Mouse (Mus musculus) colon, adult 2 months (tissue): ENCODE results near the gene Zfp688. TPM values are rescaled to one million over a fixed set of nuclear protein-coding genes. Genes with fewer than 3 reads are reported as not detected.

Source experiments
- polyA plus RNA-seq: library from polyadenylated mRNA; depleted of rRNA; stranded (reverse); fragments of >200 nt; gene quantifications from 2 replicates; pipeline ENCODE4 v1.2.3, GENCODE M21; 2012; rRNA removed

The Zfp688 gene
- 24.4 and 29.7 TPM in 2 replicates for polyA plus RNA-seq

DNA sequence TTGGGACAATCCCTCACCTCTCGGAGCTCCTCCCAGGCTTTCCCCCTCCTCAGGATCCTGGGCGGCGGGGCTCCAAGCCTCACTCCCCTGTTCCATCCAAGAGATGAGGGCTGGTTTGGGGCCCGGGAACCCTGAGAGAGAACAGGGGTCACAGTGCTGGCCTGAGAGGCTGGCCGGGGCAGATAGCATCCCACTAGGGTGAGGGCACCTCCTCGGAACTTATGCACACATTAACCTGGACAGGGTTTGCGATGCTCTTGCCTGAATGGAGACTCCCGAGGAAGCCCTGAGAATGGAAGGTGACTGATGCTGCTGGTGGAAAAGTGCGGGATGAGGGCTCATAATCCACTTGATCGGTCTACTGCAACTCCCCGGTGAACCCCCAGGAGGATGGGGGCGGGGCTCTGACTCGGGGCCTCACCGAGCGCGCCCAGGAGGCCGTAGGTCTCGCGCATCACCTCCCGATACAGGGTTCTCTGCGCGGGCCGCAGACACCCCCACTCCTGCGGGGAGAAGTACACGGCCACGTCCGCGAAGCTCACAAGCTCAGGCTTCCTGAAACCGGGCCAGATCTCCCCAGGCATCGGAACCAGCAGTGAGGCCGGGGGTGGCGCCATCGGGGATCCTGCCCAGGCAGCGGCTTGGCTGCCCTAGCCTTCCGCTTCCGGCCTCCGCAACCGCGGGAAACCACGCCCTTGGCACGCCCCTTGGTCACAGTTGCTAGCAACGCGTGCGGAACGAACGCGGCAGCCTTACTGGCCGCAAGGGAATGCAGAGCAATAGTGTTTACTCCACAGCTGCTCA, at the start of gene Zfp688:
Zfp688 (minus strand) TSS at position 681 of the 804 bp plus-strand sequence.

DNA sequence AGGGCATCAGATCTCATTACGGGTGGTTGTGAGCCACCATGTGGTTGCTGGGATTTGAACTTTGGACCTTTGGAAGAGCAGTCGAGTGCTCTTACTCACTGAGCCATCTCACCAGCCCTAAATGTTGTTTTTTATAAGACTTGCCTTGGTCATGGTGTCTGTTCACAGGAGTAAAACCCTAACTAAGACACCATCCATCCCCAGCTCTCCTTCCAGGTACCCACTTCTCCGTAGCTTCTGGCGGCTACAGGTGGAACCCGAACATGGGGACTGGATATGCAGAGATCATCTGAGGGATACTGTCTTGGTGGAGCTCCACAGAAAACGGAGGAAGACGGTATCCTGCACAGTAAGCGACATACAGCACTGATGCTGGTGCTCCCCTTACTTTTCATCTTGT, 37.4 kb upstream of the Zfp688 start, which contains the start of gene Prr14:
Prr14 (plus strand) TSS at position 301 of the 400 bp plus-strand sequence.

DNA sequence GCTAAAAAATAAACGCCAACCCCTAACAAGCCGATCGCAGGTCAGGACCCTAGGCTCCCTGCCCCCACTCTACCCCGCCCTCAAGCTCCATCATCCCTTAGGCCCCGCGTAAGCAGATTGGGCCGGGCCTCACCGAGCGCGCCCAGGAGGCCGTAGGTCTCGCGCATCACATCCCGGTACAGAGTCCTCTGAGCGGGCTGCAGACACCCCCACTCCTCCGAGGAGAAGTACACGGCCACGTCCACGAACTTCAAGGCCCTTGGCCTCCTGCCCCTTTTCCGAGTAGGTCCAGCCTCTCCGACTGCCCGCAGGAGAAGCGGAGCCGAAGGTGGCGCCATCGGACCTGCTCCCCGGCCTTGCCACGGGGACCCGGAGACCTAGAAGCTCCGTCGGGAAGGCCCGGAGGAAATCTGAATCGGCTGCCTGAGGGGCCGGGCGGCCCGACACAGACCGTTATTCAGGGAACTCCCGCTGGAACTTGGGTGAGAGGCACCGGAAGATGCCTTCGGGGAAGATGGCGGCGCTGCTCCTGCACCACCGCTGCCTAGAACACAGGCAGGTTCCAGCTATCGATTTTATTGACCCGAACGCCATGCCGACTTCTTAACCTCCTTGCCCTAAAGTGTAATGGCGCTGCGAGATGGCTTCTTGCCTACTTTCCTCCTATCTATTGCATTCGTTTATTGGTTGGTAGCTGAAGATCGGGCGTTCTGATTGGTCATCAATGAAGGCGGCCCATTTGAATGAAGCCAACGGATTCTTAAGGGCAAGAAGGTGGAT, 26.8 kb upstream of the Zfp688 start, which contains the start of gene Zfp689:
Zfp689 (minus strand) TSS at position 638 of the 780 bp plus-strand sequence.

DNA sequence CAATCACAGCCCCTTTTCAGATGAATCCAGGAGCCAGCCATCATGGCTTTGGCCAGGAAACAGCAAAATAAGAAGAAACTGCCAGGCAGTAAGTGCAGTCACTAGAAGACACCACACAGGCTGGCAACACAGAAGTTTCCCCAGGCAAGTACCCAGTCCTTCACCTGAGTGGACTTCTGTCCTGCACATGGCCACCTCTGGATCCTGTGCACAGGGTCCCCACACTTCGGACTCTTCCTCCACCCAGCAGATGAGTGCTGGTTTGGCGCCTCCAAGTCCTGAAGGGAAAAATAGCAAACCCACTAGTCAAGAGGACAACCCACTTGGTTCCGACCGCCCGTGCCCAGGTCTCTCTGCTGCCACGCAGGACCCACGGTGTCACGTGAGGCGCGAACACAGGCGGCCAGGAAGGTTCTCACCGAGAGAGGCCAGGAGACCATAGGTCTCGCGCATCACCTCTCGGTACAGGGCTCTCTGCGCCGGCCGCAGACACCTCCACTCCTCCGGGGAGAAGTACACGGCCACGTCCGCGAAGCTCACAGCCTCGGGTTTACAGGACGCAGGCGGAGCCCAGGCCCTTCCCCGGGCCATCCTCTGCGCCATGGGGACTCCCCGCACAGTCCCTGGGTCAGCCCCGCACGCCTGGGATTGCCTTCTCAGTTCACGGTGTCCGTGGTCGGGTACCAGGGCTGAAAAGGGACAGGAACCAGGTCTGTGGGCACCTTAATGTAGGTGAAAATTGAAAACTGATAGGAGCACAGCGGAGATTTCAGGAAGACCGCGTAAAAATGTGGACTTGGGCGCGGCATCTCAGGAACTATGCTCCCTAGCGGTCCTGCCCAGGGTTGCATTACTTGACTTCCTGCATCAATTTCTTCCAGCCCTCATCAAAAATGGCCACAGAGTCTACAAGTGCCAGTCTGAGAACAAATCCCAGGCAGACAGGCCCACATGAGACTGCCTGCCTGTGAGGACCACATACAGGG, 15.6 kb downstream of the Zfp688 start, which contains the start of gene Zfp764:
Zfp764 (minus strand) TSS at position 821 of the 986 bp plus-strand sequence.

DNA sequence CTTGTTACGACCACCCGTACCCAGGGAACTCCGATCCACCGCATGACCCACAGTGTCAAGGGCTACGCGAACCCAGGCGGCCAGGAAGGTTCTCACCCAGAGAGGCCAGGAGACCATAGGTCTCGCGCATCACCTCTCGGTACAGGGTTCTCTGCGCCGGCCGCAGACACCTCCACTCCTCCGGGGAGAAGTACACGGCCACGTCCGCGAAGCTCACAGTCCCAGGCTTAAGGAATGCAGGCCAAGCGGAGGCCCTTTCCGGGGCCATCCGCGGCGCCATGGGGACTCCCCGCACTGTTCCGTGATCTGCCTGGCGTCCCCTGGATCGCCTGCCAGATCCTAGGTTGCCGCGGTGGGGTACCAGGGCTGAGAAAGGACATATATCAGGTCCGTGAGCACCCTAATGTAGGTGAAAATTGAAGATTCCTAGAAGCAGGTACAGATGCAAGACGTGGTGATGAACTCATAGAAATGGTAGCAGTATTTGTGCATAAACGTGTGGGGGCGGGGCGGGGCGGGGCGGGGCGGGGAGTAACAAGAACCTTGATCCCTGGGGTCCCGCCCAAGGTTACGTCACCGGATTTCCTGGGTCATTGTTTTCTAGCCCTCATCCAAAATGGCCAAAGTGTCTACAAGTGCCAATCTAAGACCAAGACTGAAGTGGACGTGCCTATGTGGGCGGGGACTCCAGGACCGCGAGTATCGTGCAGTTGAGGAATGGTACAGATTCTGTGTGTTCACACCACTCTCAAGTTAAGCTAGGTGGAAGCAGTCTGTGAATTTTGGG, 28.5 kb downstream of the Zfp688 start, which contains the start of gene E430018J23Rik:
E430018J23Rik (minus strand) TSS at position 473 of the 787 bp plus-strand sequence.

DNA sequence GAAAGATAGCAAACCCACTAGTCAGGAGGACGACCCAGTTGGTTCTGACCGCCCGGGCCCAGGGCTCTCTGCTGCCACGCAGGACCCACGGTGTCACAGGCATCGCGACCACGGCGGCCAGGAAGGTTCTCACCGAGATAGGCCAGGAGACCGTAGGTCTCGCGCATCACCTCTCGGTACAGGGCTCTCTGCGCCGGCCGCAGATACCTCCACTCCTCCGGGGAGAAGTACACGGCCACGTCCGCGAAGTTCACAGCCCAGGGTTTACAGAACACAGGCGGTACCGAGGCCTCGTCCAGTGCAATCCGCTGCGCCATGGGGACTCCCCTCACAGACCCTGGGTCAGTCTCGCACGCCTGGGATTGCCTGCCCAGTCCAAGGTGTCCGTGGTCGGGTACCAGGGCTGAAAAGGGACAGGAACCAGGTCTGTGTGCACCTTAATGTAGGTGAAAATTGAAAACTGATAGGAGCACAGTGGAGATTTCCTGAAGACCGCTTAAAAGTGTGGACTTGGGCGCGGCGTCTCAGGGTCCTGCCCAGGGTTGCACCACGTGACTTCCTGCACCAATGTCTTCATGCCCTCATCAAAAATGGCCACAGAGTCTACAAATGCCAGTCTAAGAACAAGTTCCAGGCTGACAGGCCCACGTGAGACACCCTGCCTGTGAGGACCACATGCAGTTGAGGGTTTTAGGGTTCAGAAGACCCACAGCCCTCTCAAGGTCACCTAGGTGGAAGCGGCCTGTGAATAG, 35.1 kb downstream of the Zfp688 start, which contains the start of gene 9130019O22Rik:
9130019O22Rik (minus strand) TSS at position 526 of the 752 bp plus-strand sequence.

DNA sequence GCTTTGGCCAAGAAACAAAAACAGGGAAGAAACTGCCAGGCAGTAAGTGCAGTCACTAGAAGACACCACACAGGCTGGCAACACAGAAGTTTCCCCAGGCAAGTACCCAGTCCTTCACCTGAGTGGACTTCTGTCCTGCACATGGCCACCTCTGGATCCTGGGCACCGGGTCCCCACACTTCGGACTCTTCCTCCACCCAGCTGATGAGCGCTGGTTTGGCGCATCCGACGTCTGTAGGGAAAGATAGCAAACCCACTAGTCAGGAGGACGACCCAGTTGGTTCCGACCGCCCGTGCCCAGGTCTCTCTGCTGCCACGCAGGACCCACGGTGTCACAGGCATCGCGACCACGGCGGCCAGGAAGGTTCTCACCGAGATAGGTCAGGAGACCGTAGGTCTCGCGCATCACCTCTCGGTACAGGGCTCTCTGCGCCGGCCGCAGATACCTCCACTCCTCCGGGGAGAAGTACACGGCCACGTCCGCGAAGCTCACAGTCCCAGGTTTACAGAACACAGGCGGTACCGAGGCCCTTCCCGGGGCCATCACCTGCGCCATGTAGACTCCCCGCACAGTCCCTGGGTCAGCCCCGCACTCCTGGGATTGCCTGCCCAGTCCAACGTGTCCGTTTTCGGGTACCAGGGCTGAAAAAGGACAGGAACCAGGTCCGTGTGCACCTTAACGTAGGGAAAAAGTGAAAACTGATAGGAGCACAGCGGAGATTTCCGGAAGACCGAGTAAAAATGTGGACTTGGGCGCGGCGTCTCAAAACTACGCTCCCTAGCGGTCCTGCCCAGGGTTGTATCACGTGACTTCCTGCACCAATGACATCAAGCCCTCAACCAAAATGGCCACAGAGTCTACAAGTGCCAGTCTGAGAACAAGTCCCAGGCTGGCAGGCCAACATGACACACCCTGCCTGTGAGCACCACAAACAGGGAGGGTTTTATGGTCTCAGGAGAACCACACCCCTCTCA, 46.3 kb downstream of the Zfp688 start, which contains the start of gene Zfp747:
Zfp747 (minus strand) TSS at position 780 of the 975 bp plus-strand sequence.

Other genes starting within 250 kb of the Zfp688 start
- gene Cd2bp2, start 226.0 kb downstream of the Zfp688 start, polyA plus RNA-seq: 17.7 and 20.8 TPM in 2 replicates
- 36.0 and 42.8 TPM in 2 replicates for gene Tbc1d10b, start 213.6 kb downstream of the Zfp688 start, polyA plus RNA-seq
- gene Mylpf, start 213.2 kb downstream of the Zfp688 start, polyA plus RNA-seq: 0.43 and 0.79 TPM in 2 replicates
- 12.1 and 13.0 TPM in 2 replicates for gene Zfp553, start 189.0 kb downstream of the Zfp688 start, polyA plus RNA-seq
- 14.1 and 15.4 TPM in 2 replicates for gene Sept1, start 188.9 kb downstream of the Zfp688 start, polyA plus RNA-seq
- gene Zfp771, start 177.8 kb downstream of the Zfp688 start, polyA plus RNA-seq: 99.4 and 116 TPM in 2 replicates
- 67.0 and 72.9 TPM in 2 replicates for gene Dctpp1, start 161.4 kb downstream of the Zfp688 start, polyA plus RNA-seq
- gene Sephs2, start 148.0 kb downstream of the Zfp688 start, polyA plus RNA-seq: 34.1 and 39.1 TPM in 2 replicates
- gene Itgal, start 125.8 kb downstream of the Zfp688 start, polyA plus RNA-seq: 3.6 and 5.0 TPM in 2 replicates
- 50.1 and 52.5 TPM in 2 replicates for gene Zfp768, start 76.5 kb downstream of the Zfp688 start, polyA plus RNA-seq
- 13.0 and 13.4 TPM in 2 replicates for gene Zfp747, start 46.0 kb downstream of the Zfp688 start, polyA plus RNA-seq
- 4.5 and 4.7 TPM in 2 replicates for gene 9130019O22Rik, start 34.9 kb downstream of the Zfp688 start, polyA plus RNA-seq
- gene E430018J23Rik, start 28.4 kb downstream of the Zfp688 start, polyA plus RNA-seq: 9.8 and 10.4 TPM in 2 replicates
- 7.7 and 7.9 TPM in 2 replicates for gene Zfp764, start 15.2 kb downstream of the Zfp688 start, polyA plus RNA-seq
- gene Zfp689, start 27.1 kb upstream of the Zfp688 start, polyA plus RNA-seq: 4.1 and 4.6 TPM in 2 replicates
- gene Prr14, start 37.5 kb upstream of the Zfp688 start, polyA plus RNA-seq: 75.9 and 78.1 TPM in 2 replicates
- gene Fbrs, start 57.1 kb upstream of the Zfp688 start, polyA plus RNA-seq: 24.0 and 34.3 TPM in 2 replicates
- gene Srcap, start 89.9 kb upstream of the Zfp688 start, polyA plus RNA-seq: 19.2 TPM in 2 replicates
- 9.9 and 12.4 TPM in 2 replicates for gene Gm42715, start 97.5 kb upstream of the Zfp688 start, polyA plus RNA-seq
- 0.83 and 2.6 TPM in 2 replicates for gene Tmem265, start 139.3 kb upstream of the Zfp688 start, polyA plus RNA-seq
- gene Phkg2, start 151.3 kb upstream of the Zfp688 start, polyA plus RNA-seq: 55.0 and 55.1 TPM in 2 replicates
- gene Ccdc189, start 166.5 kb upstream of the Zfp688 start, polyA plus RNA-seq: 3.1 and 3.2 TPM in 2 replicates
- 24.1 and 24.4 TPM in 2 replicates for gene Rnf40, start 166.7 kb upstream of the Zfp688 start, polyA plus RNA-seq
- gene Zfp629, start 193.7 kb upstream of the Zfp688 start, polyA plus RNA-seq: 8.3 and 8.5 TPM in 2 replicates